8 mouse cellular contexts compared by ENCODE assay signal in genomic region chr4:142084131-142084899, GRCm38 (mm10). TPM values are rescaled to one million over a fixed set of nuclear protein-coding genes. Genes with fewer than 3 reads are reported as not detected.
DNase-seq lines count a peak whose midpoint lies in the region; ATAC-seq lines count a peak whose summit lies in the region.

Tmem51 (minus strand) TSS chr4:142084304.

- H3K27ac ChIP-seq in embryonic facial prominence, embryonic 10.5 days (replicated peaks) = peak within 1 kb of the TSS; percentile 86
- H3K27ac ChIP-seq in heart, embryonic 14.5 days (replicated peaks in 1 of 2; ENCODE audit: control insufficient read depth in 1 of 2, insufficient read depth in 1 of 2, low read depth in 2 of 2, low read length in 2 of 2) = peak within 1 kb of the TSS; percentile 93 to 94
- H3K27ac ChIP-seq in kidney, embryonic 16.5 days (ENCODE audit: low read length) = peak within 1 kb of the TSS; percentile 93

- no peaks in the 10 kb centered on the region for H3K9me3 ChIP-seq in embryonic facial prominence, embryonic 10.5 days
- H3K9me3 ChIP-seq in heart, embryonic 14.5 days (ENCODE audit: control insufficient read depth, low read length) = no peaks in the 10 kb centered on the region
- no peaks in the 10 kb centered on the region for H3K9me3 ChIP-seq in kidney, embryonic 16.5 days (ENCODE audit: low read length)

- H3K27me3 ChIP-seq in embryonic facial prominence, embryonic 10.5 days (replicated peaks; ENCODE audit: low read depth, poor library complexity, severe bottlenecking) = peaks cover 57% of the 10 kb centered on the region
- no peaks in the 10 kb centered on the region for H3K27me3 ChIP-seq in heart, embryonic 14.5 days (ENCODE audit: control insufficient read depth, insufficient read depth, low read length)
- H3K27me3 ChIP-seq in kidney, embryonic 16.5 days (ENCODE audit: insufficient read depth, low read length) = no peaks in the 10 kb centered on the region

- peak within 1 kb of the TSS; percentile 84 for H3K9ac ChIP-seq in heart, embryonic 14.5 days (ENCODE audit: low read length)
- H3K9ac ChIP-seq in kidney, embryonic 16.5 days (replicated peaks; ENCODE audit: low read length) = peak within 1 kb of the TSS; percentile 85

- no peaks in the 10 kb centered on the region for H3K36me3 ChIP-seq in embryonic facial prominence, embryonic 10.5 days (replicated peaks)
- no peaks in the 10 kb centered on the region for H3K36me3 ChIP-seq in heart, embryonic 14.5 days (ENCODE audit: control insufficient read depth, insufficient read depth, low read length)
- no peaks in the 10 kb centered on the region for H3K36me3 ChIP-seq in kidney, embryonic 16.5 days (ENCODE audit: insufficient read depth, low read length)

- H3K4me1 ChIP-seq in embryonic facial prominence, embryonic 10.5 days = peaks cover 65% of the 10 kb centered on the region
- peaks cover 34 to 49% of the 10 kb centered on the region in 2 experiments for H3K4me1 ChIP-seq in heart, embryonic 14.5 days (ENCODE audit: control insufficient read depth in 2 of 2, insufficient read depth in 2 of 2, low read length in 2 of 2)
- H3K4me1 ChIP-seq in kidney, embryonic 16.5 days (ENCODE audit: insufficient read depth, low read length) = peaks cover 25% of the 10 kb centered on the region

- H3K4me2 ChIP-seq in heart, embryonic 14.5 days (ENCODE audit: low read length) = peak within 1 kb of the TSS; percentile 72
- peak within 1 kb of the TSS; percentile 96 for H3K4me2 ChIP-seq in kidney, embryonic 16.5 days (replicated peaks; ENCODE audit: low read depth, low read length)

- peak within 1 kb of the TSS; percentile 78 for H3K4me3 ChIP-seq in embryonic facial prominence, embryonic 10.5 days
- H3K4me3 ChIP-seq in heart, embryonic 14.5 days (ENCODE audit: control insufficient read depth in 1 of 2, insufficient read depth in 1 of 2, low read depth in 1 of 2, low read length in 2 of 2) = peak within 1 kb of the TSS; percentile 76 to 91
- H3K4me3 ChIP-seq in kidney, embryonic 16.5 days (ENCODE audit: low read length) = peak within 1 kb of the TSS; percentile 79

- peak; percentile 34 for DNase-seq in spleen, adult 18-20 months
- no peak for DNase-seq in spleen, adult 12 weeks (ENCODE audit: low spot score)
- peak; percentile 82 for DNase-seq in embryonic facial prominence, embryonic 10.5 days (ENCODE audit: low spot score)
- DNase-seq in lung, postnatal 14 days = peak; percentile 64
- DNase-seq in retina, postnatal 1 day = peak; percentile 70

- peak; percentile 87 for ATAC-seq in heart, embryonic 14.5 days (ENCODE audit: insufficient number of reproducible peaks, insufficient read depth, low FRiP score, low read depth)
- peak; percentile 92 for ATAC-seq in kidney, embryonic 16.5 days (ENCODE audit: low FRiP score, low TSS enrichment)
- ATAC-seq in erythroid progenitor cell, adult 5-6 weeks (replicated peaks; ENCODE audit: low FRiP score, poor library complexity, severe bottlenecking) = no peak

- WGBS in embryonic facial prominence, embryonic 10.5 days = under 1% methylated on average over 52 of the region's 52 CpGs
- WGBS in heart, embryonic 14.5 days = under 1% methylated on average over 50 of the region's 52 CpGs
- 0% methylated on average over 51 of the region's 52 CpGs for WGBS in kidney, embryonic 16.5 days

RNA-seq across cellular contexts. Expression of gene Tmem51, which starts in this region (rescaled TPM):
- 9.5 and 9.7 TPM in 2 replicates for polyA plus RNA-seq in embryonic facial prominence, embryonic 10.5 days (2016; fragmentation: Nextera tagmentation; extraction: Ambion mirVana)
- polyA plus RNA-seq in heart, embryonic 14.5 days (2014; fragmentation: Nextera tagmentation; extraction: Ambion mirVana) = 35.6 and 36.4 TPM in 2 replicates
- polyA plus RNA-seq in kidney, embryonic 16.5 days (2015; fragmentation: Nextera tagmentation; extraction: Ambion mirVana) = 41.6 and 42.7 TPM in 2 replicates
- total RNA-seq in erythroid progenitor cell, adult 5-6 weeks (2015; ENCODE audit: low replicate concordance) = 1.8 TPM in 1 of 2 replicates, not detected in the other
- total RNA-seq in erythroid progenitor cell, adult 5-6 weeks (2017; ENCODE audit: low replicate concordance) = 1.2 and 1.4 TPM in 2 replicates
